Mouse (Mus musculus): ENCODE measurements at regions not wholly inside any gene's neighbourhood (a gene's known extent, or its start where the extent isn't known, plus 50 kb on each side); places are given as distances from the start of the nearest gene placed in this dataset.

- TF ChIP-seq POLR2A (IDR thresholded peaks at IDR 0.05; ENCODE audit: borderline replicate concordance, control insufficient read depth, low read depth, low read length) (no peak), CTCF (IDR thresholded peaks at IDR 0.05; ENCODE audit: control insufficient read depth, insufficient read depth, low read length) (no peak)
Measured at GRCm38 (mm10) chr15:41949094-41949461, 1814.9 kb downstream of the 9330182O14Rik start.
